Mouse (Mus musculus) layer of hippocampus, postnatal 25 days (tissue): ENCODE measurements around the gene Nav2. TPM values are rescaled to one million over a fixed set of nuclear protein-coding genes. Genes with fewer than 3 reads are reported as not detected.

ENCODE experiments used
- DNase-seq, 2 experiments: peaks; one replicate each; pipeline ENCODE4 v3.0.0; 2022; ENCODE audit warnings: mixed read lengths in 2 of 2, low spot score in 1 of 2; ENCODE audit errors: extremely low spot score in 1 of 2
- total RNA-seq, 2 experiments: library from RNA; stranded (reverse); gene quantifications; 2 replicates each; pipeline ENCODE4 v1.2.3; 2021

The Nav2 gene
- total RNA-seq, 2 experiments from 2014 or later = 56.4 to 101 TPM

DNA sequence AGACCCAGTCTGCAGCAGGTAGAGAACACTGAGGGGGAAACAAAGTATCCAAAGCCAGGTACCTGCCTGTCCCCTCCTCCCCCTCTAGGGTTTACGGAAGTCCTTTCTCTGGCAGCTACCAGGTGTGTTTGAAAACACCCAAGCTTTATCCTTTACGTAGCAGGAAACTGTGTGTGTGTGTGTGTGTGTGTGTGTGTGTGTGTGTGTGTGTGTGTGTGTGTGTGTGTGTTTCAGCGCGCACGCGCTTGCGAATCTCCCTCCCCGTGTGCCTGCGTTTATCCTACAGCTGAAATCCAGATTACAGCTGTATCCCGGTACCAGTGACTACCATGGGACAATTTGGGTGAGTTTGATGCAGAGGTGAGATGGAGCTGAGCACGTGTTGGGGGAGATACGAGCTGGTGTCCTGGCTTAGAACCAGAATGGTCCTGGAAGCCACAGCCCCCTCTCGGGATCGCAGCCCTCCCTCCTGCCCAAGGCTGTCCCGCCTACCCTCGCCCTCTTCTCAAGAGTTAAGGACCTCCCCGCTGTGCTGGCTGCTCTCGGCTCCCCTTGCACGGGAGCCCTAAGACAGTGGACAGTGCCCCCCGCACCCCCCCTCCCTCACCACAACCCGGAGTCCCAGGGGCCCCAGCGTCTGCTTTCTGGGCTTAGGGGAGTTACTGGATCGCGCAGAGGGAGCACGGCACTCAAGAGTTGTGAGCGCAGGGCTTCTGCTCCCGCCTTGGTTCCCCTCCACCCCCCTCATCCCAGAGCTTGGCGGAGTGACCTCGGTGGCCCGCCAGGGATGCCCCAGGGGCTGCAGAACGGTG, 395.3 kb downstream of the Nav2 start:
- no peak for DNase-seq

DNA sequence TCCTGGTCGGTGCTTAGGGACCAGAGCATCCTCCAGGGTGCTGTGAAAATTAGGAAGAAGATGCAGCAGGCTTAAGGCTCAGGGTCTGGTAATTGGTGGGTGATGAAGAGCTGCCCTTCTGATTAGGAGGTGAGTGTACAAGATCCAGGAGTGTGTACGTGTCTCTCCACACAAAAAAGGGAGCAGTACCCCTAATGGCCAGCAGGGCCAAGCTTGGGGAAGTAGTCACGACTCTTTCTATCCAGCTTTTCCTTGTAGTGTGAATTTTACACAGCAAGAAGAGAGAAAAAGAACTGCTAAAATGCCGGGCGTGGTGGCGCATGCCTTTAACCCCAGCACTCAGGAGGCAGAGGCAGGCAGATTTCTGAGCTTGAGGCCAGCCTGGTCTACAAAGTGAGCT, 399.2 kb downstream of the Nav2 start:
- DNase-seq = no peak

DNA sequence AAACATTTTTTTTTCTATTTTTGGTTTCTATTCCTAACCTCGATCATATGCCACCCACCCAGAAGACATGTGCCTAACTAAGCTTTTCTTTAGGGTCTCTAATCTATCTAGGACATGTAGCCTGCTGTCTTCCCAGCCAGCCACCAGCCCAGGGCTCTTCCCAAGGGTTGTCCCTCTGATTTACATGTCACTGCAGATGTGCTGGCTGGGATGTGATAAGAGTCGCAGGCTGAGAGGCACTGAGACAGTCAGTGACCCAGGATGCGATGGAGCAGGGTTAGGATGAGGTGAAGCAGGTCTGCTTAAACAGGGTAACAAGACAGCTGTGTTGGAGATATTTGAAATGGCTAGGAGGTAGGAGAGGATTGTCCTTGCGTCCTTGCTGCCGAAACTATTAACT, 401.2 kb downstream of the Nav2 start:
- DNase-seq = no peak

DNA sequence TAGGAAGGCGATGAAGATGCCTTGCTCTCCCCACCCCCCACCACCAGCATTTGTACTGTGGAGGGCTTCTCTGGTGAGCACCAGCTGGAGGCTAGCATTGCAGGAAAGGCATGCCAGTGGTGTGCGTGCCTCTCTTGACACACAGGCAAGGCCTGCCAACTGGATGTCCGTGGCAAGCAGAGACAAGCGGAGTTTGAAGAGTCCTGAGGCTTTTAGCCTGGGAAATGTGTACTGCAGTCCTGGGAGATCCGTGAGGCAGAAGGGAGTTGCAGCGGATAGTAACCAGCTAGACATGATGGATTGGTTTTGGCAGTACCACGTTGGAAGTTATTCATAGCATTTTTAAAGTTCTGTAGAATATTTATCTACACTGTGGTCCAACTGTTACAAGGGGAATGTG, 405.4 kb downstream of the Nav2 start:
- no peak for DNase-seq

DNA sequence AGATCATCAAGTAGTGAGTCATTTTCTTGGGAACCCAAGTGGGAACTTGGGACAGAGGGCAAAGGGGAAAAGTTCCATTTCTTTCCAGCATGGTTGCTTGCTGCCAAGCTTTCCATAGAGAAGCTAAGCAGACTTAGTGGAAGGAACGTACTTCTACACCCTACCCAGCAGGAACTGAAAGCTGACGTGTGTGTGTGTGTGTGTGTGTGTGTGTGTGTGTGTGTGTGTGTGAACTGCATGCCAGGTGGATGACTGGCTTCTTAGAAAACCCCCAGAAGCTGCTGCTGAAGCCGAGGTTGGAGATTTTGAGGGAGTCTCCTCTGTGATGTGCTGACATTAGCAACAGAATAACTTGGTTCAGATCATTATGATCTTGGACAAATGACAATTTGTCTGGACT, 406.5 kb downstream of the Nav2 start:
- DNase-seq = no peak

DNA sequence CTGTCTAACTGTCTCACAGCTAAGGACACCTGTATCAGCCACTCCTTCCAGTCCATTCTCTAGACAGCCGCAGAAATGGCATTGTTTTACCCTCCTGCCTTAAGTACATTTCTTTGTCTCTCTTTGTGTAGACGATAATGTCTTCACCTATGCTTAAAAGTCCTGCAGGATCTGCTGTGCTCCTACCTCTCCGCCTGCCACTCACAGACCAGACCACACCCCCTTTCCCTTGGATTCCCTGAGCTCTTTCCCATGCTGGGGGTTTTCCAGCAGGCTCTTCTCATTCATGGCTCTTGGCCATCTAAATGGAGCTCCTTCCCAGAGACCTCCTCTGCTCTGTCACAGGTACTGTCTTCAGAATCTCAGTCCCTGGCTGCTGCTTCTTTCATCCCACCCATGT, 408.1 kb downstream of the Nav2 start:
- DNase-seq = no peak

DNA sequence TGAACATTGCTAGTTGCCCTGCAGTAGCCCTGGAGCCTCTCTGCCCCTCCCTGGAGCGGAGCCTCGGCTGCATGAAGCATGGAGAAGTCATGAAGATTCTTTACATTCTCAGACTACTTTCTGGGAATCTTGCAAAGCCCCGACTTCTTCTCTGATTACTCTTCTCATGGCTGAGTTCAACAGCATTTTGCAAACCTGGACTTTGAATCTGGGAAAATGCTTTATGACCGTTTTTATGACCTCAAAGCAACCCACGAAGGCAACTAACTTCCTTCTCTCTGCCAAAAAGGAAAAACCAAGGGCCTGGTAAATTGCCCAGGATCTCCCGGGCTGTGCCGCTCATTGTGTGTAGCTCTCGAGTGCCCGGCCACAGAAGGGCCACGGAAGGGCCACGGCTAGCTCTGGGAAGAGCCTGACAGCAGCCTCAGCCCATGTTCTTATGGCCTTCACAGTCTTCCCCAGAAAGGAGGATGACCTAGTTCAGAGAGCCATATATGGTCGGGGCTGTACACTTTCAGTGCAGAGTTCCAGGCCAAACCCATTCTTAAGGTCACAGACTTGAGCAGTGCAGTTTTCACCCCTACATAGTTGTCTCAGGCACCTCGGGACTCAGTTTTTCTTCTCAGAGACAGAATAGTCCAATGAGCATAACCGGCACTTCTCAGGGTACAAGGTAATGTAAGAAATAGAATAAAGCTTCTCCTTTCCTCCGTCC, 409.8 kb downstream of the Nav2 start:
- no peak for DNase-seq

DNA sequence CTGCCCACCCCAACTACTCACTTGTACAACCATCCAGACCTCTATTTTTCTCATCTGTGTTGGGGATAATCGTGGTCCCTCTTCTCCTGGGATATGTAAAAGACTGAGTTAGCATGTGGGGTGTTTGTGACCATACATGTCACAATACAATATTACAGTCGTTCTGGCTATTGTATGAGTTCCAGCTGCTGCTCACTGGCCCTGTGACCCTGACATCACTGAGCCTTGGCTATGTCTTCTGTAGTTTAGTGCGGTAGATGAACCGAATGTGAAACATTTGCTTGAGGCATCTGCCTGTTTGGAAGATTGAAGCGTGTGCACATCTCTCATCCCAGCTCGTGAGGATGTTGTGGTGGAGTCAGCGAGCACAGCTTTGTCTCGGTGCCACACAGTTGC, 410.4 kb downstream of the Nav2 start:
- no peak for DNase-seq

DNA sequence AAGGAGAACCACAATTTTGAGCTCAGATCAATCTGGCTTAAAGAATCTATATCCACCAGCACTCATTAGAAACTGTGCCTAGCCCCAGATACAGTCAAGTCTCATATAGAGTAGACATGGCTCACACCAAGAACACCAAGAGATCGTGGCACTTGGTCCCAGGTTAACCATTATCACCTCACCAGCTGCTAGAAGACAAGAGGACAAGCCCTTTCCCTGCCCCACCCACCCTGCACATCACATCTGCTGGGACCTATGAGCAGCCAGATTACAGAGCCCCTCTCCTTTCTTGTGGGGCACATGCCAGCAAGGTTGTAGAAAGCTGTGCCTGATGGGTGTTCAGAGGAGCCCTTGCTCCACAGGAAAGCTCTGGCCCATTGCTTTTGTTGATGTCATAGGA, 411.5 kb downstream of the Nav2 start:
- no peak for DNase-seq

DNA sequence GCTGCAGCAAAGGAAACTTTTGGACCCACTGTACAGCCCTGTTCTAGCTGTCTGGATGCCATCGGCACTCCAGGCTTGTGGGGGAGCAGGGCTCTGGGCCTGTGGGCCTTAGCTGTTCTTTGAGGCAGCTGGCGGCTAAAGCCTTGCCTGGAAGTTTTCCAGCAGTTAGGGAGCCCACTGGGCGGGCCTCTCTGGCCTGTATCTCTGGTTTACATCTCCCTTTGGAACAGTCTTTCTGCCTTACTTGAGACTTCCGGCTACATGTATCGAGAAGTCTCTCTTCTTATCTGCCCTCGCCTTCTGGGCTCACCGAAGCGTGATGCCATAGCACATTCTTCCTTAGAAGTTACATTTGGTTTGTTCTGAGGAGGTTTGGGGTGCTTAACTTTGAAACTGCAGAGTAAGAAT, 412.6 kb downstream of the Nav2 start:
- no peak for DNase-seq

DNA sequence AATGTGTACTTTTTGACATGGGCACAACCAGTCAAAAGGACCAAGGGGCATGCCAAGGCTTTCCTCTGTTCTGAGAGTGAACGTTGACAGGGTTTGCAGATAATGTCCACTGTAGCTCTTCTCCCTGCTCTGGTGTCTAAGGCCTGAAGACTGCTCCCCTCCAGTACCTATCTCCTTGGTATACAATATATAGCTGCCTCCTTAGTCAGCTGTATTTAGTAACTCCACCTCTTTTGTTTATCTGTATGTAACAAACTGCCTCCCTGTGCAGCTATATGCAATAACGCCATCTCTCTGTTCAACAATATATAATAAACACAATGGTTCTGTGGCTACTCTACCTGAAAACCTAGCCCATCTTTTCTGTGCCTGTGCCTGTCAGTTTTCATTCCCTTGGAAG, 413.7 kb downstream of the Nav2 start:
- DNase-seq = no peak

DNA sequence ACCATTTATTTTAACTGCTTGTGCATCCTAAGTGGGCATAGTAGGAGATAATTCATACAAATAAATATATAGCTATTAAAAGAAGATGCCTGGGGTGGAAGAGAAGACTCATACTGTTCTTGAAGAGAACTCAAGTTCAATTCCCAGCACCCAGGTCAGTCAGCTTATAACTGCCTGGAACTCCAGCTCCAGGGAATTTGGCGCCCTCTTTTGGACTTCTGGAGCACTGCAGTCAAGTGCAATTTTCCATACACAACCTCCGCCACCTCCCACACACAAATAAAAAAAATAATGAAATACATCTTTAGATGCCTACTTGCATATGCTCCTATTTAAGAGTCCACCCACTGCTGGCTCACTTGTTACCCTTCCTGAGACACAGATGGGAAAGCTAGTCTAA, 416.1 kb downstream of the Nav2 start:
- DNase-seq = no peak

DNA sequence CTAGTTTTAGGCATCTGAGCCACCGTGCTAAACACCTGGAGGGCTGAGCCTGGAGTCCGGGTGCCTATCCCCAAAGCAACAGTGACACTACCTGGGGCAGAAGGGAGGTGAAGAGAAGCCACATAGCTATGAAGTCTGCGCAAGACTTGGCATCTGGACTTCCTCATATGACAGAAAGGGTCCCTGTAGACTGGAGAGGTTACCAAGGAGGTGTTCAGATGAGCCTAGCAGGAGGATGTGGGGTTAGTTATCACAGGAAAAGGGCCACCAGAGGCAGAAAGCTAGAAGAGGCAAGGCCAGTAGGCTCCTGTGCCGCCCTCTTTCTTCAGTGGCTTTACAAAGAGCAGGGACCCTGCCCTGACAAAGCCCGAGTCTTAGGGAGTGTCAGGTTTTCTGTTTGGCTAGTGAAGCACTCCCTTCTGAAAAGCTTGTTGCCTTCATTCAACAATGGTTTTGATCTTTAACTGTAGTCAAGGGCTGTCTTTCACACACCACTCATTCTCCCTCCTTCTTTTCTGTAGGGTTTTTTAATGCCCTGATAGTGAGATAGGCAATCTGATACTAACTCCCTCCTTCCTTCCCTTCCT, 417.7 kb downstream of the Nav2 start:
- DNase-seq = no peak

DNA sequence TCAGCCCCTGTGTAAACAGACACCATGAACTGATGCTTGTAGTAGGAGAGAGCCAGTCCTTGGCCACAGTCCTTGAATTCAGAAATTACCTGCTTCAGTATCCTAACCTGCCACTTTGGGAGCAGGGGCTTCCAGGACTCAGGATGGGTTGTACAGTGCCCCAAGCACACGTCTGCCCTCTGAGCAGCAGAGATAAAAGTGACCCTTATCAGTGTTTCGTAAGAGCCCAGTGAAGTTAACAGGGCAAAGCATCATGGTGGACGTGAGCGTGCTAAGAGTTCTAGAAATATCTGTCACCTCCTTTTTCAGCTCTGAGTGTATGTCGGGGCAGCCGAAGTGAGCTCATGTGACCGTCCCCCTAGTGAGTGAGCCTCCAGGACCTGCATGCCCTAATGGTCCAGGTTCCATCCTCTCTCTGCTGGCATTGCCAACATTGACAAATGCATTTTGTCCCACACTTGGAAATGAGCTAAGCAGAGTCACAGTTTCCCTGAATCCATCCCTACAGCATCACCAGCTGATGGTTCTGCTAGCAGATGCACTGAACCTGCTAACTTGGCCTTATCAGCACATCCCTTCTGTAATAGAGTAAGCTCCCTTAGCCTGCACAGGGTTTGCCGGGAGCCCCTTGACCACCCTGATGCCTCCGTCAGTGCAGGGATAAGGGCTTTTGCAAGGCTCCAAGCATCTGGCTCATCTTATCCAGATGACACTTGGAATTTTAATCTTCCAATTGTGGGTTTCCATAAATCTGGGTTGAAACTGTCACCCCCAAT, 418.6 kb downstream of the Nav2 start:
- no peak for DNase-seq

DNA sequence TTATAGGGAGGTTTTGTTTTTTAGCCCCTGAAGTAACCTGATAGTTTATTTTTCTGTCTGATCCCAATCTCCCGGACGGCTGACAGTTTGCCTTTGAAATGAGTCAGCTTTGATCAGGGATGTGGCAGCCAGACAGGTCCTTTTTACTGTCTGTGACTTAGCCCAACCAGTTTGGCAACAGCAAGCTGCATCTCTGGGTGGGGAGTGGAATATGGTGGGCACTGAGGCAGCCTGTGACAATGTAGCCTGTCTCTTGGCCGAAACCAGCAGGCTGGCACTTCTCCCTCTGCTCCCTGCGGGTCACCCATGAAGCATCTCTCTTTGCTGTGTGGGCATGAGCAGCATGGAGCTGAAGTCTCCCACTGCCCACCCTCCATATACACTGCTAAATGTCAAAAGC, 421.7 kb downstream of the Nav2 start:
- DNase-seq = no peak

DNA sequence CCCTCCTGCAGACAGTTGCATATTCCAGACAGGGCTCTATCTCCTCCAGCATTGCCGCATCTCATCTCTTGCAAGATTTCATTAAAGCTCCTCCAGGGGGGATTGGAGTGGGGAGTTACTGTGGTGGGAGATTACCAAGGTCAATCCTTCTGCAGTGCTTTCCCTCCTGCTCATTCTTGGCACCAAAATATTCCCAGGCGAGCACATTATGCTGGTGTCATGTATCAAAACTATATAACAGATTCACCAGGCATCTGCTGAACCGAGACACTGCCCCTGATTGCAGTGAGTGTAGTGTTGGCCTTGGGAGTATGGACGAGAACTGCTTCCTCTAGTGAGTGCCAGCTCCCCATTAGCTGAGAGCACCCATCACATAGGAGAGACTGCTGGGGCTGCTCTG, 423.4 kb downstream of the Nav2 start:
- no peak for DNase-seq

DNA sequence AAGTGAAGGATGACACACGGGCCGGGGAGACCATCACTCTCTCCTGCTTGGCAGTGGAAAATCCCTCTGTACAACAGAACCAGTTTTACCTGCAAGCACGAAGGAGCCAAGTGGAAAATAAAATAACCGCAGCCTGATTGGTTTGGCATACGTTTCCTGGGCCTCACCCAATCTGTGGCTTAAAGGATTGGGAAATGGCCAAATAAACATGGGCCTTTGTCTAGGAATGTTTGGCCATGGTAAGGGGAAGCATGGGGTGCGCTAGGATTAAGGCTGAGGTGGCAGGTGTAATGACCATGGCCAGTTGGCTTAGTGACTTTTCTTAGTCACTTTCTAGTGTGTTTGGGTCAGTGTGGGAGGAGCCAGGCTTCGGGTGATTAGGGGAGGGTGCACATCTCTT, 424.1 kb downstream of the Nav2 start:
- DNase-seq = no peak

DNA sequence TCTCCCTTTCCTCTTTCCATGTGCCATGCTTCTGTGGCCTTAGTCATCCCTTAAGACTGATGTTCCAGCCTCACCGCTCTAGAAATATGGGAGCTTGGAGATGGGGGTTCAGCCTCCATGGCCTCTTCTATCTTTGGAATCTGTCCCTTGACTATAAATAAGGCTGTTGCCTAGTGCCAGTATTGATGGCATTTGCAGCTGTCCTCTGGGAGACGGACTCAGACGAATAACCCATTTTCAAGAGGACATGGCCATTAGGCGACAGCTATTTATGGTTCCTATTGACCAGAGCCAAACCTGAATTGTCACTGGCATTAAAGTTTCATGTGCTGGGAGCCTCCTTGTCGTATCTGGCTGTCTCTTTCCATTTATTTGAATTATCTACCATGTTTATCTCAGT, 425.6 kb downstream of the Nav2 start:
- DNase-seq = no peak

DNA sequence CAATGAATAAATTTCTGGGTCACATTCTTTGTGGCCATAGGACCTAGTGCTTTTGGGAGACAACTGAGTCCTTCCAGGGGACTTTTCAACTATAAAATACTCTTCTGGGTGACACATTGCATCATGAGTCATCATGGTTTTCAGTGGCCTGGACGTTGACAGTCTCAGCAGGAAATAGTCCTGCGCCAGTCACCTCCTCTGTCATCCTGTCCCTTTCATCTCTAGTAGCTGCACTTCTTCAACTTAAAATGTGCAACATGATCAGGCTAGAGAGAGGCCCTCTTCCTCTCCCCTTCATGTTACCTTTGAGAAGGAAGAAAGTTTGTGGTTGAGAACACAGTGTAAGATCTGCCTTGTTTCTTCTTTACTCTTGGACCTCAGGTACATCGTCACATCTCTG, 426.5 kb downstream of the Nav2 start:
- no peak for DNase-seq

DNA sequence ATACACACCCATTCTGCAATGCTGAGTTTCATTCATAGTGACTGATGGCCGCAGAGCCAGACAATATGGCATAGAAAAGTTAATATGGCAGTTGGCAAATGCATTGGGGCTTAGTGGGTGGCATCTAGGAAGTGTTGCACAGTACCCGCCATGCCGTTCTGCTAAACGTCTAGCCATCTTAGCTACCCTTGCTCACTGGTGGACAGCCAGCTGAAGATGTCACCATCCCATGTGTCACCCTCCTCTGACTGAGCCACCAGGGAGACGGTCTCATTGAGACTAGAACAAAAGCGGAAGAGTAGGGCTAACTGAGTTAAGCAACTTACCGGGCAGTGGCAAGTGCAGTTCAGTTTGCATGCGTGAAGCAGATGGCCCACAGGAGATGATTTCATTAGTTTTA, 428.2 kb downstream of the Nav2 start:
- DNase-seq = no peak

DNA sequence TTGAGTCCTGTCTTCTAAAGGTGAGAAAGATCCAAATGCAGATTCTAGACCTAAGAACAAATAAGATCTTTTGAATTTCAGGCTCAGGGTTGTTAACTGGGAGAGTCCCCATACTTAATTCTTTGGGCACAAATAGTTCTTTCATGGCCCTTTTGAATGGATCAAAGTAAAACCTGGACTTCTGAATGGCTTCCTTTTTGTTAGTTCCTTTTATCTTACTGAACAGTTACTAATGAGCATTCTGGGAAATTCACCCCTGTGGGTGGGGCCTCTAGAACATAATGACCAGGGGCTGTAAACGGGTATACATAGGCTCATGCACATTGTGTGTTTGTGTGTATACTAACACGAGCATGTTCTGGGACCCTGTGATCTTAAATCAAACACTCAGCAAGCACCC, 429.2 kb downstream of the Nav2 start:
- no peak for DNase-seq
